Mouse (Mus musculus): ENCODE measurements around the gene Gm21830. TPM values are rescaled to one million over a fixed set of nuclear protein-coding genes. Genes with fewer than 3 reads are reported as not detected.

Gene Gm21830
- polyA plus RNA-seq (2015; fragmentation: Illumina TruSeq; extraction: RNeasy Lipid Tissue Mini Kit (QIAGEN cat#74804); ENCODE audit: insufficient read depth, low read depth, low replicate concordance), result not detected

GRCm38 (mm10) chr2:67413425-67413824 lies at the start of gene Gm21830:
TSS of gene Gm21830 (plus strand) at chr2:67413725.

GRCm38 (mm10) chr2:67433081-67433480 lies 19.6 kb downstream of the Gm21830 start, which contains the start of gene Gm26727:
TSS of gene Gm26727 (minus strand) at chr2:67433181.

GRCm38 (mm10) chr2:67445780-67446179 lies 32.3 kb downstream of the Gm21830 start, which contains the start of gene Xirp2:
TSS of gene Xirp2 (plus strand) at chr2:67446002.

Other genes with a start within 250 kb of the Gm21830 start
- gene Gm26727, start 19.5 kb downstream of the Gm21830 start, polyA plus RNA-seq (2015; fragmentation: Illumina TruSeq; extraction: RNeasy Lipid Tissue Mini Kit (QIAGEN cat#74804); ENCODE audit: insufficient read depth, low read depth, low replicate concordance), result not detected
- gene Xirp2, start 32.3 kb downstream of the Gm21830 start, polyA plus RNA-seq (2015; fragmentation: Illumina TruSeq; extraction: RNeasy Lipid Tissue Mini Kit (QIAGEN cat#74804); ENCODE audit: insufficient read depth, low read depth, low replicate concordance), result not detected
- gene B3galt1, start 152.1 kb downstream of the Gm21830 start, polyA plus RNA-seq (2015; fragmentation: Illumina TruSeq; extraction: RNeasy Lipid Tissue Mini Kit (QIAGEN cat#74804); ENCODE audit: insufficient read depth, low read depth, low replicate concordance), result not detected

All from pancreas, adult 10 weeks (tissue).